Mouse (Mus musculus) cerebellum, adult 11 months (tissue): ENCODE data around the gene Taok3.

Experiments
- DNase-seq: peaks from one replicate; pipeline ENCODE4 v3.0.0; 2022

Taok3 gene

DNA sequence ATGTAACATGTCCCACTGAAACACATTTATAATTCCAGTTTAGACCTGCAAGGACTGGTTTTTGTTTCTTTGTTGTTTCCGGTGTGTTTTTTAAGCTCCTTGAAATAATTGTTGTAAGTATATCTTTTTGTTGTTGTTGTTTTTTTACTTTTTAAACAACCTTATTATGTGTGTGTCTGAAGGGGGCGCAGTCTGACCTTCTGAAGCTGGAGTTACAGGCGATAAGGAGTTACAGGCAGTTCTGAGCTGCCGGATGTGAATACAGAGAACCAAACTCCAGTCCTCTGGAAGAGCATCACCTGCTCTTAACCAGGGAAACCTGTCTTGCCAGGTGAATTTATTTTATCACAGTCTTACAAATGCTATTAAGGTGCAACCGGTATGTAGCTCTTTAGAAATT is 185.8 kb downstream of the Taok3 start:
- DNase-seq, result no peak

DNA sequence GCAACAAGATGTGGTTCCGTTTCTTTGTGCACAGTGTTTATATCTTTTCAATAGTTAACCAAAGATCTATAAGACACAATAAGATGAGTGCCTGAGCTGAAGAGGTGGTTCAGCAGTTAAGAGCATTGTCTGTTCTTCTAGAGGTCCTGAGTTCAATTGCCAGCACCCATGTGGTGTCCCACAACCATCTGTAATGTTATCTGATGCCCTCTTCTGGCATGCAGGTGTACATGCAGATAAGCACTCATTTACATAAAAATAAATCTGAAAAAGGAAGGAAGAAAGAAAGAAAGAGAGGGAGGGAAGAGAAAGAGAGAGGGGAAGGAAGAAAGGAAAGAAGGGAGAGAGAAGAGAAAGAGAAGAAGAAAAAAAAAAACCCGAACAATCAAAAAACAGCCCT is 186.9 kb downstream of the Taok3 start:
- DNase-seq, result no peak

DNA sequence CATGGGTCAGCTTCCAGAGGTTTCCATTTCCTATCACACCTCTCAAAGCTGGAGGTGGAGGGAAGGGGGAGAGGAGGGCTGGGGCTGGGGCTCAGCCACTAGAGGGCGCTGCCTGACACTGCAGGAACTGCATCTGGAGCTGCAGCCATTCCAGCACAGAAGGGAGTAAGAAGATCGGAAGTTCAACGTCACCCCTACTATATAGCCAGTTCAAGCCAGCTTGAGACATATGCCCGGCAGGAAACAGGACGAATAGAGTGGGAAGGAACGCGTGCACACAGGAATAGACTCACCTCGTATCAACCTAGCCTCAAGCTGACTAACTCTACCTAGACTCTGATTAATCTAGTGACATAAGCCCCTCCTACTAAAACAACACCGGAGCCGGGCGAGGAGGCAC is 187.8 kb downstream of the Taok3 start:
- peak; percentile 40 for DNase-seq

DNA sequence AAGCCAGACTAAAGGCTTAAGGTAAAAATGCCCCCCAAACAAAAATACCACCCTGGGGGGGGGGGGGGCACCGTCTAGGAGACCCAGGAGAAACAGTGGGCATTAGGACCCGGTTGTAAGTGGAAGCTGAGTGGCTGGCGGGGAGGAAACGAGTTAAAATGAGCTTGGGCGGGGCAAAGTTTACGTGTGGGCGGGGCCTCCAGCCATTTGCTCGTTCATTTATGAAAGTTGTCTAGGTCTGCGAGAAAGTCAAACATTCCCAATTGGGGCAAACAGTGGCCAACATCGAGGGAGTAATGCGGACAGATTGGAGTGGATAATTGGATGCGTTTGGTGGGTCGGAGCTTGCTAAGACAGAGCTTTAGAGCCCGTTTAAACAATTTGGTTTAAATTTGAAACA is 193.5 kb downstream of the Taok3 start:
- no peak for DNase-seq

DNA sequence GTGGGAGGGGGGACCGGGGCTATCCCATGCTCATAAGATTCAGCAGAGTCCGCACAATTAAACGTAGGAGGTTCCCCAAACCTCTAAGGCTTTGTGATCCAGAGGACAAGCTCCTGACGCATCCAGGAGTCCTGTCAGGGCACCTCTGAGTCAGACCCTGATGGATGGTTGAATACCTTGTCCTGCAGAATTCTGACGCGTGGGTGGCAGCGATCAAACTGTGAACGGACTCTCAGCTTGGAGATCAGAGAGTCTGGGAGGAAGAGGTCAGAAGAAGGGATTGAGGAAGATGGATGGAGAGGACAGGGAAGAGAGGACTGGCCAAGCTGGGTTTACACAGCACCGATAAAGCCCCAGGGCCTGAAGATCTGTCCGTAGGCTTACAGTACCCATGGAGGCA is 194.0 kb downstream of the Taok3 start:
- no peak for DNase-seq

DNA sequence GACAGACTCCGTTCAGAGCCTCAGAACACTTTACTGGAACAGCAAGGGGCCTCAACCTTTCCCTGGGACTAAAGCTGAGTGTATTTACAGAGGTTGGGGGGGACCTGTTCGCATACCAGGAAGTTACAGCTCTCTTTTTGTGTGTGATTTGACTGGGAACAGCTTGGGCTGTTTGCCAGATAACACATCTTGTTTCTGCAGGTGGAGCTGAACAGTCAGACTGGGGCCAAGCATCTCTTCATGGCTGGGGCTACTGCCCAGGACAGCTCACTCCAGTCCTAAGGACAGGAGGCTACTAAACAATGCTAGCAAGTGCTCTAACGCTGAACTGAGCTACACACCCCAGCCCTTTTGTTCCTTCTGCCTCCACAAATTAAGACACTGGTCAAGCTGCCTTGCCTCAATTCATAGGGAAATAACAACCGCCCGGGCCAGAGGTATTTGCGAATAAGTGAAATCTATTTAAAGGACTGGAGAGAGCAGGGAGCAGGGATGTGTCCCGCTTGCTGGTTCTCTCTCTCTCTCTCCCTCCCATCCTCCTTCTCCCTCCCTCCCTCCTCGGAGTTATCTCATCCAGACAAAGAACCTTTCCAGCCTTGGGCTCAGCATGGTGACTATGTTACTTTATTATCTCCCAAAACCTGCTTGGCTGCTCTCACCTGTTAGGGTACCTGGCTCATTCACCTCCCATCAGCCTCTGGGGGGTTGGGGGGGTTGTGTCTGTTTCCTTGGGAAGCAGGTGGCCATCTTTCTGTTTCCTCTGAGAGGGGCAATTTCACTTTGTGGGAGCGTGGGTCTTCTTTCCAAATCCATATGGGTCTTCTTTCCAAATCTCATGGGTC is 194.9 kb downstream of the Taok3 start:
- DNase-seq, result no peak

DNA sequence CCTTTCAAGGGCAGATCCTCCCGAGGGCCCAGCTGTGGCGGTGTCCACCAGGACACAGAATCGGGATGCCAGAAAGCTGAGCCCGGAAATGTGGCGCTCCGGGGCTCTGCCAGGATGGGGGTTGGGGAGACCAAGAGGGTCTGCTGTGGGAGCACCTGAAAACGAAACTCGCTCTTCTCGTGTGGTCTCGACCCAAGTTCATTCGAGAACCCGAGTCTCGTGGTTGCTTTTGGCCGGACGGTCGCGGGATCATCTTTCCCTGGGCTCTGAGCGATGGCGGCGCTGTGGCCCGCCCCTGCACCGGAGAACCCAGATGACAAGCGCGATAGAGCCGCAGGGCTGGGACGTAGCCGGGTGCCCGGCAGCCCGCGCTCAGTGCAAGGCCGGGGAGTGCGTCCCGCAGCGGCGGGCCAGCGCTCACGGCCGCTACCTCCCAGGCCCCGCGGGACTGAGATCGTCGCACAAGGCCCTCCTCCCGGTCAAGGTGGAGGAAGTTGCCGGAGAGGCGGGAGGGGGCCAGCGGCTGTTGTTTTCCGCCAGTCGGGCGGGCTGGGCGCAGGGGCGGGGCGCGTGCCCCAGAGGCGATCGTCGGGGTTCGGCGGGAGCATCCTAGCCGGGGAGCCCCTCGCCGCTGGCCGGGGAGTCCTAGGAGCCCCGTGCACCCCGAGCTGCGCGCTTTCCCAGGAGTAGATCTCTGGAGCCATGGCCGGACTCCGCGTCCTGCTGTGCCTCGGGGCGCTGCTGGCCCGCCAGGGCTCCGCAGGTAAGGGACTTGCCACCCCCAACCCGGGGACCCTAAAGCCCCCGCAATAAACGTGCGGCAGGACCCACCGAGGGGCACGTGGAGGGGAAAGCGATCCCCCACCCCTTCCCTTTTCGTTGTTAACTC is 199.1 kb downstream of the Taok3 start, which contains the start of gene Vsig10:
Gene Vsig10 (plus strand): TSS at position 343 of the 889 bp plus-strand sequence.
- DNase-seq, result peak; percentile 38

DNA sequence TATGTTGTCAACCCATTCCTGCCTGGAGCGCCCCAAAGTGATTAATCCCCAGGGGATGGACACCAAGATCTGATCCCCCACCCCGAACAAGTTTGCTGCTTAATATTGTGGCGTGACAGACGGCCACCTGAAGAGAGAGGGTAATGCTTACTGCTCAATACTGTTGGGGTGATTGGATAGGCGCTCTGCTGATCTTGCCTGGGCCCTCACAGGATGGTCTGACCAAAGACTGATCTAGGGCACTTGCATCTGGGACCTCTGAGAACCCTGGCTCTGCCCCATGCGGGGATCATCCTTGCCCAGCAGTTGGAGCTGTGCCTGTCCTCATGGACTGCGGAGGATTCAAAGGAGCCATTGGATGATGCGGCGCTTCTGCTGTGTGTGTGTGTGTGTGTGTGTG is 203.8 kb downstream of the Taok3 start:
- DNase-seq, result no peak
